Mouse (Mus musculus): ENCODE measurements at regions not wholly inside any gene's neighbourhood (a gene's known extent, or its start where the extent isn't known, plus 50 kb on each side); places are given as distances from the start of the nearest gene placed in this dataset.

- no peak for TF ChIP-seq RCOR1 (conservative IDR thresholded peaks at IDR 0.05; ENCODE audit: low read depth, low read length)
- TF ChIP-seq MYC (IDR thresholded peaks at IDR 0.05; ENCODE audit: low read depth, low read length), result no peak
- TF ChIP-seq BHLHE40 (IDR thresholded peaks at IDR 0.05; ENCODE audit: low read depth, low read length), result no peak
- no peak for TF ChIP-seq CHD2 (IDR thresholded peaks at IDR 0.05; ENCODE audit: low read length)
- no peak for TF ChIP-seq CTCF (conservative IDR thresholded peaks at IDR 0.05 in 1 of 2, IDR thresholded peaks at IDR 0.05 in 1 of 2; ENCODE audit: low read depth in 2 of 2, low read length in 2 of 2)
- no peak for TF ChIP-seq USF1 (IDR thresholded peaks at IDR 0.05; ENCODE audit: low read depth, low read length)
- no peak for TF ChIP-seq MAFK (IDR thresholded peaks at IDR 0.05; ENCODE audit: insufficient replicate concordance, low read length)
- TF ChIP-seq ZC3H11A (IDR thresholded peaks at IDR 0.05; ENCODE audit: low read depth, low read length), result no peak
- no peak for TF ChIP-seq NRF1 (IDR thresholded peaks at IDR 0.05; ENCODE audit: low read depth, low read length)
These were observed 473.5 kb upstream of the Cntn5 start for GRCm38 (mm10) chr9:11378046-11378445.
